Mouse (Mus musculus): Measurements from ENCODE around the gene Pde1a. TPM values are rescaled to one million over a fixed set of nuclear protein-coding genes. Genes with fewer than 3 reads are reported as not detected.

Gene Pde1a
- not detected in 2 replicates for polyA plus RNA-seq (2012)

DNA sequence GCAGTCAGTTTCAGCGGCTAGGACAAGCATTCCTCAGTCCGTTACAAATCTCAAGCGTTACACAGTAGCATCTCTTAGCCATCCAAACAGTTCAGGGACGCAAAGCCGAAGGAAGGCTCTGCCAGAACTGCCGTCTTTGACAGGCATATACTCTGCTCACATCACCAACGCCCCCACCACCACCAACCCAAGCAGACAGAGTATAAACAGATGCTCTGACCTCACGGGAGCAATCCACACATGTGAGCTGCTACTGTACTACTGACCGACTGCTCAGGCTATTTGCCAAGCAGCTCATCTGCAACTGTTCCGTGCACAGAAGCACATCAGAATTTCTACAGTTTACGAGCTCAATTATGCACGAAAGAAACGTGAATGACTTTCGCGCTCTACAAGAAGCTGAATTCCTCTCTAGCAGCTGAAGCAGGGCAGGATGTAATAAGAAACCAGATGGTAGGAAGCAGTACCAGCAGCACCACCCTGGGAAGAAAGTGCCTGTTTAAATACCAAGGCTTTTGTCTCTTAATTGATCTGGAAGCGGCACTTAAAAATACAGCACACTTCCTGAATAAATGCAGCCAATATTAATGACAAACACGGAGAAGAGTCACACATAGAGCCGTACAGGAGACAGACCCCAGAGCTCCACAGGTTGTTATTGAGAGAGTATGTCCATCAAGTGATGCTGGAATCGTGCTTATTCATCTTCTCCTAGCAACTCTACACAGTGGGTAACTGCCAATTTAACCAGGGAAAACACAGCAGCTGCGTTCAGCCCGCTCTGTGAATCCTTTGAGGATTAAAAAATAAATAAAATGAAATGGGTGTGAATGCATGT lies at the start of gene Pde1a:
Gene Pde1a, minus strand, starts transcription at position 598 of the 838 bp plus-strand sequence.
- no peak for TF ChIP-seq GATA1 (IDR thresholded peaks at IDR 0.05; ENCODE audit: low read length)

DNA sequence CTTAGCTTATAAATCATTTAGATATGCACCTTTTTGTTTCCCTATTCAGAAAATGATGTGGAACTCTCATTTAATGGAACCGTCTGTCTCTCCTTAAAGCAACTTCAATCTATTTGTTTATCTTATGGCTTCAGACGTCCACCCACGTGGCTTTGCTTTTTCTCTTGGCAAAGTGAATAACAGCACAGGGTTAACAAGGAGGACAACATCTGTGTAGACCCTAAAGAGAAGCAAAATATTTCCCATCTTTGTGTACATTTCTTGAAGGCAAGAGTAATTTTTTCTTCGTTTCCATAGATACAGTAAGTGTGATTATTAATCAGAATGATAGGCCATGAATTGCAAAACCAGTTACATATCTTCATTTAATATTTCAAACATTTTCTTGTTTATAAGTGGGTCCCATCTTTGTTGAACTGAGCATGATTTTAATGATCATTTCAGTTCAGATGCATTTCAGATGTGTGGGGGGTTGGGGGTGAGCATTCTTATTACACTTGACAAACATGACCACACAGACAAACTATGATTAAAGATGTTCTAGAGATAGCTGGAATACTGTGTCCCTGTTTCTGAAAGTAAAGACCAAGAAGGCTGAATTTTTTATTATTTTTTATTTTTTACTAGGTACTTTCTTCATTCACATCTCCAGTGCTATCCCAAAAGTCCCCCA lies 49.5 kb upstream of the Pde1a start:
- TF ChIP-seq GATA1 (IDR thresholded peaks at IDR 0.05; ENCODE audit: low read length): no peak

DNA sequence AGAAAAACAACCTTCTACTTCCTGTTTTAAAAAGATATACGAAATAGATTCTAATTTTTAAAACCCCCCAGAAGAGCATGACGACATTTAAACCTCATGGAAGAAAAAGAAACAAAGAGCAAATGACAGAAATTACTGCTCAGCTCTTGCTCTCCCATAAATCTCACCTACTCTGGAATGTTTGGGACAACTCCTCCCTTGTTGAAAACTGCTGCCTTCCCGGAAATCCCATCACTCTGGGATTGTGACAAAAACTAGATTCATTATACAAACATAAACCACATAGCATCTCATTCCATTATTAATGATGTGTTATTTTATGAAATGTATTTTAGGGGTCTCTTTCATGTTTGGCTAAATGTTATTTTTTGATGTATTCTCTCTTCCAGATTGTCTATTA lies 48.9 kb upstream of the Pde1a start:
- no peak for TF ChIP-seq GATA1 (IDR thresholded peaks at IDR 0.05; ENCODE audit: low read length)

DNA sequence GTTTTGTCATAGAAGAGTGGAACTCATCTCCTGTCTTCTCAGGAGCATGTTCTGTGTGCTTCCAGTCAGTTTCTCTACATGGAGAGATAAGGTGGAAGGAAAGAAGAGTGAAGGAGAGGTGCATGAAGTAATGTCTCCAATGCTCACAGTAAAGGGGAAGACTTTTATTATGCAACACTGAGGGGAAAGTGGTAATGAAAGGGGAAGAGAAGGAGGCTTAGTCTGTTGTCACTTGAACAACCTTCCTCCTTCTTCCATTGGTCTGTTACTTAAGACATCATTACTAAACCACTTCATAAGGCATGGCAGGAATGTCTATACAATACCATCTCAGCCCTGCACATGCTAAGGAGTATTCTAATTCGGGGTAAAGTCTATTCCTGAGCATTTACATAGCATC lies 38.8 kb upstream of the Pde1a start:
- TF ChIP-seq GATA1 (IDR thresholded peaks at IDR 0.05; ENCODE audit: low read length): no peak

DNA sequence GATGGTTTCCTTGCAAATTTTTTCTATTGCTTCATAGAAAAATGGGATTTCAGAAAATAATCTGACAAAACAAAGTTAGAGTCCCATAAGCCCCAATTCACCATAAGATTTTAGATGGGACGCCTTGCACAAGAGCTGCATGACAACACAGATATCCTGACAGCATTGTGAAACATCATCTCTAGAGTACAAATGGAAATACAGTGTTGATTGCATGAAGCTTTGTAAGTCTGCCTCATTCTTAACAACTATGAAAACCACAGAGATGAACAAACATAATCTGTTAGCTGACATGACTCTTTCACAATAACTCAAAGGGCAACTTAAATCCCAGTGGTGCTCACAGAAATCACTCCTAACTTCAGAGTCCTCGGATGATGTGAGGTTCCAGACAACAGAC lies 29.5 kb upstream of the Pde1a start:
- TF ChIP-seq GATA1 (IDR thresholded peaks at IDR 0.05; ENCODE audit: low read length): no peak

DNA sequence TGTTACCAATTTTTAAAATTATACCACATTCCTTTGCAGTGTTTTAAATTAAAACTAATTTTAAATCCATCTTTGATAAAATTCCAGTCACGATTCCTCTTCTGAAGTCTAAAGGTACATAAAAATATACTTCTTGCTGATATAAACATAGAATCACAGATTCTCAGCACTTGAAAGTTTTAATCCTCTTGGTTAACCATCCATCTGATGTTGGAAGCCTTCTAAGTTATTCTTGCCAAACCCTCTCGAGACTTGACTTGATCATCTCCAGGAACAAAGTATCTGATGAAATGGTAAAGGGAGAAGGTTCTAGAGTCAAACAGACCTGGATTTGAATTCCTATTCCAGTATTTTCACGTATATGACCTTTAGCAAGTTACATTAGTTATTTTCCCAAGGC lies 28.9 kb upstream of the Pde1a start:
- TF ChIP-seq GATA1 (IDR thresholded peaks at IDR 0.05; ENCODE audit: low read length): no peak

DNA sequence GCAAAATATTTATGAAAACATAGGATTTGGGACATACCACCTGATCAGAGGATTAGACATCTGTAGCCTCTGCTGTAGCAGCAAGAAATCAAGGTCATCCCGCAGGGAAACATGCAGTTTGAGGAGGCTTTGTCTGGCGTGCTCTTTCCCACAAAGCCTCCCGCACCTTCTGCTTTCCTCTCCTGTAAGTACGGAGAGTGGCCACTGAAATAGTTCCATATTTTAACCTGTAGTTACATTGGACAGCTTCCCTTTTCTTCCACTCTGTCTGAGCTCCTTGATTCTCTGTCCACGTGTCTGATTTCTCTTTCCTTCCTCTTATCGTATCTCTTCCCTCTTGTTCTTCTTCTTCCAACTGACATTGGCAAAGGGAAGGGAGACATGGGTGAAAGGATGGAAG lies 20.8 kb upstream of the Pde1a start:
- no peak for TF ChIP-seq GATA1 (IDR thresholded peaks at IDR 0.05; ENCODE audit: low read length)

DNA sequence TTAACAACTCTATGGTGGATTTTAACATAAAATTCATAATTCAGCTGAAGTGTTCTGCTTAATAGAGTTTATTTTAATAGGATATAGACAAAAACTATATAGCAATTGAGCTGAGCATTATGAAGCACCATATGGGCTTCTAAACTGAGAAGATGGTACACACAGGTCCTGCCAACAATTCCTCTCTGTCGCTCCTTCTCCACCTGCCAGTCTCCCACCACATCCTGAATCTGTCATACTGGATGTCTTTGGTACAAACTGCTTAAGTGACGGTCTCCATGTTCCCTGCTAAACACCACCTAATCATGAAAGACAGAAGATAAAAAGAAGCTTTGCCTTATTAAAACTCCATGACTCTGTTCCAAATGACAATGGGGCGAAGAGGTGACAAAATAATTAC lies 20.1 kb upstream of the Pde1a start:
- no peak for TF ChIP-seq GATA1 (IDR thresholded peaks at IDR 0.05; ENCODE audit: low read length)

DNA sequence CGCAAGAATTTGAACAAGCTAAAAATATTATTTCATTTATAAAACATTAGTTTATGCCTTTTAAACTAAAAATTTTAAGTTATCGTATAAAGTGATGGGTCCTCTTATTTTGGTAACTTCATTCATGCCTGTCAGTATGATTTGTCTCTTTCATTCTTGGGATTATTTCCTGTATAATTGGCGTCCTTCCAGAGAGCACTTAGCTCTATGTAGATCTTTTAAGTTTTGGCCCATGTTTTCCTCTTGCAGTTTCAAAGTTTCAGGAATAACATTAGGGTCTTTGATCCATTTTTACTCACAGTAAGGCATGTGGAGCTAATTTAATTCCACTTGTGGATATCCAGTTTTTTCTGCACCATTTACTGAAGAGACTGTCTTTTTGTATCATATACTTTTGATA lies 5.8 kb upstream of the Pde1a start:
- TF ChIP-seq GATA1 (IDR thresholded peaks at IDR 0.05; ENCODE audit: low read length): no peak

DNA sequence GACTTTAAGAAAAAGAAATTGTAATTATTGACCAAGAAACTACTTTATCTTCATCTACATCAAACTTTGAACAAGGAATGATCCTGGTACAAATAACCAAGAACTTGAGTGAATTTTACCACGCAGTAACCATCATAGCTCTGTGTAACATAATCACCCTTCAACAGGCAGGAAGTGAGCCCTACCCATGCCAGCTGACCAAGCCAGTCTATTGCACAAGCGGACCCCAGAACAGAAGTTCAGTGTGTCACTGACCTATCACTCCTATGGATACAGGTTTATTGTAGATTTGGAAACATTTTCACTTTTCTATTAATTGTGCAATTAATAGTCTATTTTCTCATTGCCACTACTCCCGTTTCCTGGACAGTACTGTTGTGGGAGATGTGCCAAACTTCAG lies 3.4 kb upstream of the Pde1a start:
- TF ChIP-seq GATA1 (IDR thresholded peaks at IDR 0.05; ENCODE audit: low read length): no peak

DNA sequence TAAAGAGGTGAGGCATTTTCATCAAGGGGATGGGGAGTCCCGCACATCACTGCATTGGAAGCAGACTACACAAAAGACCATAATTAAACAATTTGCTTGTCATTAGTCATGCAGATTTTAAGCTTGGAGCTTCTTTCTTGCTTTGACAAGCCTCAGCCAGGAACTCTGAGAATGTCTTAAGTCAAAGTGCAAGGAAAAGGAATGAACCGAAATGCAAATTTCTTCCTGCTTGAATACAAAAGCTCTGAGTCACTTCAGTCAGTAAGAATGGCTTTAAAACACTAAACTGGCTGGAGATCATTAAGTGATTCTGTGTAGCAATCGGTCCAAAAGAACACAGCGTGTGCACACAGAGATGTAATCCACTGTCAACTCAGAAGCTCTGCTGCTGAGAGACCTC lies 2.6 kb downstream of the Pde1a start:
- no peak for TF ChIP-seq GATA1 (IDR thresholded peaks at IDR 0.05; ENCODE audit: low read length)

DNA sequence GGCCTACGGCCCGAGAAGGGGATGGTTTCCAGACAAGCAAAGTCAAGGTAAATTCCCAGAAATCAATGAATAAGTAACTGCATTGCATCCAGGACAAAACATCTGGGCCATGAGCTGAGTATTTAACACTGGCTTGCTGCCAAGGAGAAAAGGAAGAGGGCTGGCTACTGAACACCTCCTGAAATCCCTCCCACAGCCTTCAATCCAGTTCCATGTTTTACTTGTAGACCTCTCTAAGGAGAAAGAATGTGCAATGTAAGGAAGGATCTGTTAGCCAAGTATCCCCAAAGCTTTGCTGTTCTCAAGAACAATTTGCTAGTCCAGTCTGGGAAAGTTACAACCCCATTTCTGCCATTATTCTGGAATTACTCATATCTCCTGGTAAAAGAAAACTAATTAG lies 42.4 kb downstream of the Pde1a start:
- TF ChIP-seq GATA1 (IDR thresholded peaks at IDR 0.05; ENCODE audit: low read length): no peak

DNA sequence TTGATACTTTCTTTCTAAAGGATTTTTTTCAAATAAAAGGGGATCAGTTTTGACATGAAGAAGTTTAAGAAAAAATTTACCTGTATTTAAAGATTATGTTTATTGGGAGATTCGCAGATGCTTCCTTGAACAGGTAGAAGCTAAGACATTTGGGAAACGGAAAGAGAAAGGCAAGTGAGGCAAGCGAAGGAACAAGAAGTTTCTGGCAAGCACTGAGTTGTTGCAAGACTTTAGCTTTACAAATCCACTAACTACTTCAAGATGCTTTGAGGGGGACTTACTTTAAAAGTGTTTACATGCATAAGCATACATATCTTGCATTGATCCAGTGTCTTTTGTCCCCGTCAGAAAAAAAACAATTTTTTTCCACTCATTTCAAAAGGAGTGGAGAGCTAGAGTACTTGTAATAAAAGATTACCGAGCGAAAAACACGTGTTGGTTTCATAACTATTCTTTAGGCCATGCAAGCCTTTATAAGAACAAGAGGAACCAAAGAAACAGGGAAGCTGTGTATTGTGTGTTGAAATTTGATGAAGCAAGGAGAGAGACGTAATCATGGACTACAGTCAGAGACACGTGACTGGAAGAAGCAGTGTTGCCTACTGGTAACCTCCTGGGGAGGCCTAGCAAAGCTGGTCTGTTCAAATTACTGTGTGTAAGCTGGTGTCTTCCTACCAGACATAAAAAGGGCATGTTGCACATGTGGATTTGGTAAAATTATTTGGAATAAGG lies 49.0 kb downstream of the Pde1a start:
- TF ChIP-seq GATA1 (IDR thresholded peaks at IDR 0.05; ENCODE audit: low read length): no peak

DNA sequence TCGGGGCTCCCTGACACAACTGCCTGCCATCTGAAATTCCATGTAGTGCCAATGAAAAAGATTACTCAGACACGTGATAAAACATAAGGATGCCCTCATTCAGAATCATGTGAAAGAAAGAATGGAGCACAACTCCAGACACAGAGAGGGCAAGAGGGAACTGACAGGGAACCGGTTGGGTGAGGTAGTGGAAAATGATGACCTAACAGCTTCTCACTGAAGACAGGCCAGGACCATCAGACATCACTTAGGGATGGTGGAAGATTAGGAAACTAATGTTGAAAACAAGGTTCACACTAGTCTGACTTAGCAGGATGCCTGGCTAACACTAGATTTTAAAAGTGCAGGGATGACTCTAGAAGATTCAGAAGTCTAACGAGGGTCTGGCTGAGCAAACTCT lies 49.6 kb downstream of the Pde1a start:
- TF ChIP-seq GATA1 (IDR thresholded peaks at IDR 0.05; ENCODE audit: low read length): no peak

DNA sequence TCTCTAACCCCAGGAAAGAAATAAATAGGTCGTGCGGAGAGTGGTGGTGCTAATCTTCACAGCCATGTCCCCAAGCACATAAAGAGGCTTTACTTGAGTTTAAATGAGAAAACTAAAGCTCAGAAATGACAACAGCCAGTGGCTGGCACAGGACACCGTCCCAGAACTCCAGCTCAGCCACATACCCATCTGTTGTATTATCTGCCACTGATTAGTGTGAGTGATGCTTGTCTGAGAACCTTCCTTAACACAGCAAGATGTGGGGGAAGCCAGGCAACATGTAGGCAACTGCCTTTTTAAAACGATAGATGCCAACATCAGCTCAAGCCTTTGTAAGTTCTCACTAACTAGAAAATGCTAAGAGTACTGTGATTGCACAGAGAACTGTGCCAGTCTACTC lies 52.9 kb downstream of the Pde1a start:
- no peak for TF ChIP-seq GATA1 (IDR thresholded peaks at IDR 0.05; ENCODE audit: low read length)

DNA sequence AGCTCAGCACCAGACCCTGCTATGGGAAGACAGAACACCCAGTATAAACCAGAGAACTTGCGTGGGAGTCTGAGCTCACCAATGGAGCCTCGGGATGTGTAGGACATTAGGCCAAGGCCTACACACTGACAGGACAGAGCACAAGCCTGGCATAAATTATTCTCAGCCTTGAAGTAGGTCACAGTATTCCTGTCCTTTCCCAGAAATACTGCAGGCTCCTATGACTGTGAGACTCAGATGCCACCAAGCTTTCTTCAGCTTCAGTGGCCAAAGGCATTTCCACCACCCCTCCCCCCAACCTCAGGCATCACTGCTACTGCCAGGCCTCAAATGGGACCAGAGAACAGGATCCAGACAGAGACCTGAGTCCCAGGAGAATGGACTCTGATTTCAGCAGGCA lies 54.7 kb downstream of the Pde1a start:
- TF ChIP-seq GATA1 (IDR thresholded peaks at IDR 0.05; ENCODE audit: low read length): no peak
